In the genomic region with DNA sequence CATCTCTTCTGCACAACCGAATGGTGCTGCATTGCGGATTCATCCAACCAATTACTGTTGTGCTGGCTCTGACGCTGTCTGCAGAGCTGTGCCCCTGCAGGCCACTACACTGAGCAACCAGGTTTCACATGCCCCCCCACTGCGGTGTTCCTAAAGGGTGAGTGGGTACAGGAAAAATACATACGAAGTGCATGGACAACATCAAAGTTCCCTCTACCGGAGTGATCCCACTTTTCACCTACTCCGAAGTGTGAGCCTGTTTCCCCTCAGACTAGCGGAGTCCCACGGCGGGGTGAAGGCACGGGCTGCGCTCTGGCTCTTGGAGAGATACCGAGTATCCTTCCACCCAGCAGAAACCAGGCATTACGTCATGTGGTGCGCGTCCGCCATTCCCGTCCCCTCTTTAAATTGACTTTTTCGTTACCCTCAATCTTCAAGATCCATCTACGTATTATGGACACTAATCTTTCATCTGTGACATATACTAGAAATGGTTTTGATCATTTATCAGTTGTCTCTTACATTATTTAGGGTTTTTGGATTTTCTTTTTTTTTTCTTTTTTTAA, we compare ENCODE assay signal across 7 mouse cellular contexts. TPM values are rescaled to one million over a fixed set of nuclear protein-coding genes. Genes with fewer than 3 reads are reported as not detected.
A peak's percentile ranks its signal among the peaks of the same experiment; 100 is the strongest.
DNase-seq lines count a peak whose midpoint lies in the region; ATAC-seq and TF ChIP-seq lines count a peak whose summit lies in the region.

No protein-coding gene starts in this region.

- 0 out of 2 replicates have a peak, but pooled peaks have one; percentile 13 for TF ChIP-seq CTCF in small intestine, adult 2 months (IDR thresholded peaks at IDR 0.05; ENCODE audit: extremely low read depth, insufficient read length, insufficient replicate concordance, low read depth, low read length)

- under 1% methylated on average over 20 of the region's 20 CpGs for WGBS in embryonic facial prominence, embryonic 10.5 days
- under 1% methylated on average over 20 of the region's 20 CpGs for WGBS in limb, embryonic 10.5 days
- whole genome bisulfite sequencing in midbrain, embryonic 12.5 days = under 1% methylated on average over 20 of the region's 20 CpGs
- 0% methylated on average over 20 of the region's 20 CpGs for WGBS in small intestine, adult 2 months

- 0 out of 2 replicates have a peak, but pooled peaks have one; percentile 5 for TF ChIP-seq POLR2A in small intestine, adult 2 months (IDR thresholded peaks at IDR 0.05; ENCODE audit: low read depth, low read length)

- peaks cover 31% of the 10 kb centered on the region for H3K4me1 ChIP-seq in embryonic facial prominence, embryonic 10.5 days
- peaks cover 18% of the 10 kb centered on the region for H3K4me1 ChIP-seq in limb, embryonic 10.5 days
- peaks cover 20% of the 10 kb centered on the region for H3K4me1 ChIP-seq in midbrain, embryonic 12.5 days
- H3K4me1 ChIP-seq in small intestine, adult 2 months (ENCODE audit: control insufficient read depth, insufficient read depth, insufficient read length, low read length) = peaks cover 9% of the 10 kb centered on the region; the same call in 1 of the 2 replicates

- H3K36me3 ChIP-seq in embryonic facial prominence, embryonic 10.5 days (replicated peaks) = no peaks in the 10 kb centered on the region
- no peaks in the 10 kb centered on the region; the same call in 1 of the 2 replicates for H3K36me3 ChIP-seq in limb, embryonic 10.5 days
- no peaks in the 10 kb centered on the region for H3K36me3 ChIP-seq in midbrain, embryonic 12.5 days
- H3K36me3 ChIP-seq in small intestine, adult 2 months (ENCODE audit: control insufficient read depth, insufficient read depth, low read length) = no peaks in the 10 kb centered on the region

- H3K4me2 ChIP-seq in midbrain, embryonic 12.5 days (replicated peaks) = peak overlapping the region; percentile 61

- peak; percentile 89 for DNase-seq in adrenal gland, postnatal 14 days
- peak; percentile 89 for DNase-seq in embryonic facial prominence, embryonic 10.5 days (ENCODE audit: low spot score)
- peak; percentile 77 for DNase-seq in kidney, adult 11 months
- DNase-seq in limb, embryonic 10.5 days (ENCODE audit: low spot score) = peak; percentile 87

- peak; percentile 76 for ATAC-seq in granulocyte monocyte progenitor cell, adult 5-6 weeks (replicated peaks; ENCODE audit: poor library complexity, severe bottlenecking)
- peak; percentile 91 for ATAC-seq in midbrain, embryonic 12.5 days (ENCODE audit: low FRiP score, low read depth)

- H3K27ac ChIP-seq in embryonic facial prominence, embryonic 10.5 days (replicated peaks) = peak overlapping the region; percentile 99
- peak overlapping the region; percentile 99 for H3K27ac ChIP-seq in limb, embryonic 10.5 days
- peak overlapping the region; percentile 99 for H3K27ac ChIP-seq in midbrain, embryonic 12.5 days (replicated peaks)
- H3K27ac ChIP-seq in small intestine, adult 2 months (ENCODE audit: insufficient read depth, low read depth, low read length) = peak overlapping the region; percentile 91

- H3K9ac ChIP-seq in midbrain, embryonic 12.5 days (replicated peaks) = peak overlapping the region; percentile 89

- peak overlapping the region; percentile 85 for H3K4me3 ChIP-seq in embryonic facial prominence, embryonic 10.5 days
- H3K4me3 ChIP-seq in limb, embryonic 10.5 days = peak overlapping the region; percentile 81
- peak overlapping the region; percentile 69 for H3K4me3 ChIP-seq in midbrain, embryonic 12.5 days
- peak overlapping the region; percentile 71 for H3K4me3 ChIP-seq in small intestine, adult 2 months (ENCODE audit: low read depth, low read length)

- no peaks in the 10 kb centered on the region for H3K27me3 ChIP-seq in embryonic facial prominence, embryonic 10.5 days (replicated peaks; ENCODE audit: low read depth, poor library complexity, severe bottlenecking)
- H3K27me3 ChIP-seq in limb, embryonic 10.5 days (ENCODE audit: low read depth, poor library complexity, severe bottlenecking) = no peaks in the 10 kb centered on the region
- H3K27me3 ChIP-seq in midbrain, embryonic 12.5 days = peaks cover 8% of the 10 kb centered on the region; the same call in 1 of the 2 replicates
- no peaks in the 10 kb centered on the region for H3K27me3 ChIP-seq in small intestine, adult 2 months (ENCODE audit: control insufficient read depth, insufficient read depth, low read length)

- H3K9me3 ChIP-seq in embryonic facial prominence, embryonic 10.5 days = no peaks in the 10 kb centered on the region
- H3K9me3 ChIP-seq in limb, embryonic 10.5 days (replicated peaks) = no peaks in the 10 kb centered on the region
- H3K9me3 ChIP-seq in midbrain, embryonic 12.5 days = no peaks in the 10 kb centered on the region

RNA-seq across cellular contexts. Expression of a gene that starts 0.6 kb away (rescaled TPM):
- 11.6 and 12.8 TPM in 2 replicates for total RNA-seq in adrenal gland, postnatal 14 days (2021)
- 12.2 and 13.1 TPM in 2 replicates for polyA plus RNA-seq in embryonic facial prominence, embryonic 10.5 days (2016; fragmentation: Nextera tagmentation; extraction: Ambion mirVana)
- 6.9 and 11.7 TPM in 2 replicates for total RNA-seq in granulocyte monocyte progenitor cell, adult 5-6 weeks (2014; fragmentation: Nextera tagmentation)
- 6.2 and 6.7 TPM in 2 replicates for total RNA-seq in granulocyte monocyte progenitor cell, adult 5-6 weeks (2017)
- 10.1 and 11.7 TPM in 2 replicates for polyA plus RNA-seq in limb, embryonic 10.5 days (2016; fragmentation: Nextera tagmentation; extraction: Ambion mirVana)
- polyA plus RNA-seq in midbrain, embryonic 12.5 days (2016; fragmentation: Nextera tagmentation; extraction: Ambion mirVana) = 12.6 and 13.3 TPM in 2 replicates
- polyA plus RNA-seq in small intestine, adult 2 months (2012; rRNA removed) = 2.6 and 3.2 TPM in 2 replicates

RNA-seq across cellular contexts. Expression of a gene that starts 15.5 kb away (rescaled TPM):
- total RNA-seq in adrenal gland, postnatal 14 days (2021) = 4.4 and 5.0 TPM in 2 replicates
- polyA plus RNA-seq in embryonic facial prominence, embryonic 10.5 days (2016; fragmentation: Nextera tagmentation; extraction: Ambion mirVana) = 5.1 and 6.2 TPM in 2 replicates
- not detected in 2 replicates for total RNA-seq in granulocyte monocyte progenitor cell, adult 5-6 weeks (2014; fragmentation: Nextera tagmentation)
- total RNA-seq in granulocyte monocyte progenitor cell, adult 5-6 weeks (2017) = not detected in 2 replicates
- 4.7 TPM in 2 replicates for polyA plus RNA-seq in limb, embryonic 10.5 days (2016; fragmentation: Nextera tagmentation; extraction: Ambion mirVana)
- 3.4 and 3.9 TPM in 2 replicates for polyA plus RNA-seq in midbrain, embryonic 12.5 days (2016; fragmentation: Nextera tagmentation; extraction: Ambion mirVana)
- polyA plus RNA-seq in small intestine, adult 2 months (2012; rRNA removed) = 0.47 and 2.5 TPM in 2 replicates

RNA-seq across cellular contexts. Expression of a gene that starts 57.7 kb away (rescaled TPM):
- total RNA-seq in adrenal gland, postnatal 14 days (2021) = 89.9 and 90.5 TPM in 2 replicates
- 300 and 304 TPM in 2 replicates for polyA plus RNA-seq in embryonic facial prominence, embryonic 10.5 days (2016; fragmentation: Nextera tagmentation; extraction: Ambion mirVana)
- total RNA-seq in granulocyte monocyte progenitor cell, adult 5-6 weeks (2014; fragmentation: Nextera tagmentation) = 63.4 and 64.2 TPM in 2 replicates
- 84.1 and 118 TPM in 2 replicates for total RNA-seq in granulocyte monocyte progenitor cell, adult 5-6 weeks (2017)
- polyA plus RNA-seq in limb, embryonic 10.5 days (2016; fragmentation: Nextera tagmentation; extraction: Ambion mirVana) = 237 and 285 TPM in 2 replicates
- 618 and 658 TPM in 2 replicates for polyA plus RNA-seq in midbrain, embryonic 12.5 days (2016; fragmentation: Nextera tagmentation; extraction: Ambion mirVana)
- 6.4 and 7.4 TPM in 2 replicates for polyA plus RNA-seq in small intestine, adult 2 months (2012; rRNA removed)

RNA-seq across cellular contexts. Expression of a gene that starts 58.9 kb away (rescaled TPM):
- total RNA-seq in adrenal gland, postnatal 14 days (2021) = 56.7 and 60.1 TPM in 2 replicates
- polyA plus RNA-seq in embryonic facial prominence, embryonic 10.5 days (2016; fragmentation: Nextera tagmentation; extraction: Ambion mirVana) = 77.9 and 78.3 TPM in 2 replicates
- total RNA-seq in granulocyte monocyte progenitor cell, adult 5-6 weeks (2014; fragmentation: Nextera tagmentation) = 38.2 and 48.2 TPM in 2 replicates
- total RNA-seq in granulocyte monocyte progenitor cell, adult 5-6 weeks (2017) = 13.4 and 26.4 TPM in 2 replicates
- polyA plus RNA-seq in limb, embryonic 10.5 days (2016; fragmentation: Nextera tagmentation; extraction: Ambion mirVana) = 72.6 and 82.0 TPM in 2 replicates
- 116 and 124 TPM in 2 replicates for polyA plus RNA-seq in midbrain, embryonic 12.5 days (2016; fragmentation: Nextera tagmentation; extraction: Ambion mirVana)
- 10.1 and 11.2 TPM in 2 replicates for polyA plus RNA-seq in small intestine, adult 2 months (2012; rRNA removed)

Comparison
In these comparisons a context has a peak if more than half of its experiments do, and no peak if none do; other contexts are left out.
1. Peak in every context shown above with its lines: DNase-seq, ATAC-seq, H3K4me3 ChIP-seq and H3K27ac ChIP-seq.
2. RNA of a gene that starts 57.7 kb away (polyA plus RNA-seq): 618 to 658 TPM in midbrain, embryonic 12.5 days, 300 to 304 TPM in embryonic facial prominence, embryonic 10.5 days and 237 to 285 TPM in limb, embryonic 10.5 days; 6.4 to 7.4 TPM in small intestine, adult 2 months; every median in the first group is over 10 times any median in the second.